27 mouse cellular contexts compared by ENCODE assay signal in the genomic region with DNA sequence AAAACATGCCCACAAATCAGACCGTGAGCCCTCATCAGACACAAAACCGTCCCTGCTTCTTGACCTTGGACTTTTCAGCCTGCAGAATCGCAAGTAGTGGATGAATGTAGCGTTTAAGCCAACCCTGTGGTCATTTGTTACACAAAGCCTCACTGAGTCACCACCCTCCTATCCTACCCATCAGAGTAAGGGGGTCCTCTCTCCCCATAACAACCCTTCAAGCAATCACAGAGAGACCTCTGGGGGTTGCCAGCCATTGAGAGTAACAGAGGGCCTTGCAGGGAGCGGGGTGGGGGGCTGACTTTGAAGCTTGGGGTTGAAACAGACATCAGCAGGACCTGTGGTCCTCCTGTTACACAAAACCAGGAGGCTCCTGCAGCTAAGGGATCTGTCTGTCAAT. TPM values are rescaled to one million over a fixed set of nuclear protein-coding genes. Genes with fewer than 3 reads are reported as not detected.
"Had no signal": no experiment of that assay in that cellular context is flagged by ENCODE, and none has a peak within 500 bp of the region (broad histone marks: within the 10 kb centered on the region; RNA-seq: fewer than 3 reads in every experiment).

No protein-coding gene starts in this region.

- H3K27ac ChIP-seq: gastrocnemius, adult 2 months; heart, adult 2 months; hindbrain, embryonic 10.5 days; hindbrain, embryonic 12.5 days; hindbrain, embryonic 14.5 days; intestine, embryonic 15.5 days; layer of hippocampus, adult 2 months; left cerebral cortex, adult 2 months; limb, embryonic 10.5 days; limb, embryonic 12.5 days had no signal

- DNase-seq: gastrocnemius, adult 2 months; gastrocnemius, postnatal 10 days; gastrocnemius, postnatal 25 days; heart, adult 2 months; heart, postnatal 10 days; heart, postnatal 4 days; kidney, adult 18-20 months; kidney, adult 8-10 months; kidney, postnatal 10 days; kidney, postnatal 25 days; kidney, postnatal 4 days; liver had no signal

- H3K36me3 ChIP-seq: heart, embryonic 12.5 days; hindbrain, embryonic 10.5 days; hindbrain, embryonic 12.5 days; intestine, embryonic 15.5 days; limb, embryonic 10.5 days; limb, embryonic 12.5 days had no signal

- H3K9me3 ChIP-seq: hindbrain, embryonic 10.5 days; hindbrain, embryonic 12.5 days; intestine, embryonic 15.5 days; limb, embryonic 10.5 days had no signal

- H3K27me3 ChIP-seq: heart, embryonic 12.5 days; hindbrain, embryonic 12.5 days; intestine, embryonic 15.5 days; limb, embryonic 12.5 days had no signal

- H3K4me3 ChIP-seq: gastrocnemius, adult 2 months; heart, adult 2 months; heart, embryonic 12.5 days; hindbrain, embryonic 10.5 days; hindbrain, embryonic 12.5 days; intestine, embryonic 15.5 days; layer of hippocampus, adult 2 months; left cerebral cortex, adult 2 months; limb, embryonic 10.5 days; limb, embryonic 12.5 days had no signal

RNA-seq across cellular contexts. Expression of a gene that starts 8.8 kb away (rescaled TPM):
- polyA plus RNA-seq: hindbrain, embryonic 10.5 days; hindbrain, embryonic 12.5 days; hindbrain, embryonic 14.5 days; hindbrain, embryonic 16.5 days; inflammation-experienced regulatory T-cells, adult 6 months; intestine, embryonic 15.5 days; kidney, embryonic 14.5 days; kidney, embryonic 16.5 days; limb, embryonic 10.5 days; limb, embryonic 12.5 days; limb, embryonic 14.5 days; liver, embryonic 11.5 days had no signal

RNA-seq across cellular contexts. Expression of a gene that starts 45.6 kb away (rescaled TPM):
- polyA plus RNA-seq: inflammation-experienced regulatory T-cells, adult 6 months had no signal
